Mouse (Mus musculus) hindbrain, embryonic 13.5 days (tissue): ENCODE results near the gene Prox1. TPM values are rescaled to one million over a fixed set of nuclear protein-coding genes. Genes with fewer than 3 reads are reported as not detected.

ENCODE experiments used
- ATAC-seq: fragments of 200-750 bp; cut with Nextera tagmentation; 2 replicates; pipeline ENCODE4 v1.8.0; 2017; ENCODE audit warnings: moderate TSS enrichment; ENCODE audit not compliant: low FRiP score
- H3K27ac ChIP-seq: fragments of 300-500 bp; sonication (generic); 2 replicates; pipeline ENCODE4 v1.5.1; 2015; ENCODE audit warnings: inconsistent platforms, mild to moderate bottlenecking, moderate library complexity
- H3K27me3 ChIP-seq: fragments of 300-500 bp; sonication (generic); 2 replicates; pipeline ENCODE4 v1.6.1; 2015; ENCODE audit warnings: mild to moderate bottlenecking, inconsistent platforms
- H3K36me3 ChIP-seq: fragments of 300-500 bp; sonication (generic); 2 replicates; pipeline ENCODE4 v1.6.1; 2015; ENCODE audit warnings: mild to moderate bottlenecking, inconsistent platforms
- H3K4me1 ChIP-seq: fragments of 300-500 bp; sonication (generic); replicated peaks from 2 replicates; pipeline ENCODE4 v1.6.1; 2015; ENCODE audit warnings: inconsistent platforms
- H3K4me2 ChIP-seq: fragments of 300-500 bp; sonication (generic); 2 replicates; pipeline ENCODE4 v1.6.1; 2015; ENCODE audit warnings: inconsistent platforms, mild to moderate bottlenecking, moderate library complexity
- H3K4me3 ChIP-seq: fragments of 300-500 bp; sonication (generic); 2 replicates; pipeline ENCODE4 v1.5.1; 2015; ENCODE audit warnings: mild to moderate bottlenecking, inconsistent platforms
- H3K9ac ChIP-seq: fragments of 300-500 bp; sonication (generic); 2 replicates; pipeline ENCODE4 v1.6.1; 2015; ENCODE audit warnings: mild to moderate bottlenecking, inconsistent platforms
- H3K9me3 ChIP-seq: fragments of 300-500 bp; sonication (generic); 2 replicates; pipeline ENCODE4 v1.6.1; 2016; ENCODE audit warnings: inconsistent platforms
- WGBS: fragments of 180-500 bp; shearing (Covaris S2); methylation state at CpG from one replicate; pipeline ENCODE4 v1.1.7; 2015; 5-methylcytosine and 5-hydroxymethylcytosine counted together
- polyA plus RNA-seq: library from polyadenylated mRNA; unstranded; fragments of >200 nt; fragmentation: Nextera tagmentation; extraction: Ambion mirVana; gene quantifications from 2 replicates; pipeline ENCODE4 v1.2.1, GENCODE M21; 2015

Prox1 gene
- polyA plus RNA-seq, 1 experiment from 2014 or later = 8.8 TPM

DNA sequence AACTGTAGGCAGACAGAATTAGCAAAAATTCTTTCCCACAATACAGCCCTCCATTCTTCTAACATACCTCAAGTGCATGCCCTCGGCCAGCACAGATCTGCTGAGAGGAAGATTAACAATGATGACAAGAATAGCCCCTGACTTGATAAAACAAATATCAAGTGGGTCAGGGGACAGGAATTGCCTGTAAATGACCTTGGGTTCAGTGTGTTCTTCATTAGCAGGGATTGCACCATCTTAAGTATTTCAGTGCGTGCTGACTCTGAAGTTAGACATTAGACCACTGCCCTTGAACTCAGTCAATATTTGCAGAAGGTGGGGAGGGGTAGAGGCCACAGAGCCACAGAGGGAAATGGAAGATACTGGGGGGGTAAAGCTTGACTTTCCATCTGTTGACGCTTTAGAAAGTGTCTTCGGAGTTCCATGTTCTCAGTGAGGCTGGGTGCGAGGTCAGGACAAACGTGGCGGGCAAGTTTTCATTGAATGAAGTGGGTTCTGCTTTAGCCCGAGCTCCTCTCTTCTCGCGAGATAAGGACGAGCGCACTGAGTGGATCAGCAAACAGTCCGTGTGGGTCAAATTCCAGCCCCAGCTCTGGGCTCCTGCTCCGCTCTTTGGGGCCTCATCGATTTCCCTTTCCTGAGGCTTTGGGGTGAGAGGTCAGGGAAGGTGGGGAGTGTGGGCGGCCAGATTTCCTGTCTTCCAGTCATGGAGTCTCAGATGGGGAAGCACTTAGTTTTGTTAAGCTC lies 63.7 kb downstream of the Prox1 start:
- H3K4me2 ChIP-seq = no peak overlapping the region
- WGBS = 84% methylated on average over 16 of the region's 16 CpGs
- H3K9ac ChIP-seq = no peak overlapping the region
- no peaks in the 10 kb centered on the region for H3K27me3 ChIP-seq
- peaks cover 8% of the 10 kb centered on the region; the same call in 1 of the 2 replicates for H3K9me3 ChIP-seq
- no peak overlapping the region for H3K27ac ChIP-seq
- ATAC-seq = no peak
- H3K4me1 ChIP-seq = no peaks in the 10 kb centered on the region
- no peaks in the 10 kb centered on the region for H3K36me3 ChIP-seq
- no peak overlapping the region for H3K4me3 ChIP-seq

GRCm38 (mm10) chr1:190106060-190106459 lies 64.5 kb downstream of the Prox1 start:
- ATAC-seq = no peak
- Histone ChIP-seq H3K36me3 (no peaks in the 10 kb centered on the region), H3K27ac (no peak overlapping the region), H3K9me3 (peaks cover 8% of the 10 kb centered on the region; the same call in 1 of the 2 replicates), H3K4me1 (no peaks in the 10 kb centered on the region), H3K27me3 (no peaks in the 10 kb centered on the region), H3K9ac (no peak overlapping the region), H3K4me3 (no peak overlapping the region), H3K4me2 (no peak overlapping the region)
- WGBS = 81% methylated on average over 5 of the region's 5 CpGs

DNA sequence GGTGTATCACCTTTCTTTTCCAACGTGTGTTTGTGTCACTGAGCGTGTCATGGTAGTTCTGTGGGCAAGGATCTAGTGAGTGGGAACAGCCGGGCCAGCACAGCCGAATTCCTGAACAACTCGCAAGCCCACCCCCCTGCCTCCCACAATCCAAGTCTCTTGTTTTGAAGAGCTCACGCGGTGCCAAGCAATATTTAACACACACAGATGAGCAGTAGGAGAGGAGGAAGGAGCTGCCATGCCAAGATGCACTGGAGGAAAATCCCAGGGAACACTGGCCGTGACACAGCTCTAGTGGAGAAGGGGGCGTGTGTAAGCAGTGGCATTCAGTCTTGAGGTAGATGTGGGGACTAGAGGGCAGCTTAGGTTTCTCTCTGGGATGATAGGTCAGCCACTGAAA lies 77.2 kb downstream of the Prox1 start:
- no peak overlapping the region for H3K4me3 ChIP-seq
- H3K4me2 ChIP-seq = no peak overlapping the region
- no peak overlapping the region for H3K27ac ChIP-seq
- no peak overlapping the region for H3K9ac ChIP-seq
- H3K36me3 ChIP-seq = no peaks in the 10 kb centered on the region
- no peak for ATAC-seq
- 82% methylated on average over 9 of the region's 9 CpGs for WGBS
- H3K27me3 ChIP-seq = no peaks in the 10 kb centered on the region
- H3K9me3 ChIP-seq = no peaks in the 10 kb centered on the region
- no peaks in the 10 kb centered on the region for H3K4me1 ChIP-seq

GRCm38 (mm10) chr1:190092076-190092475 lies 78.4 kb downstream of the Prox1 start:
- no peak overlapping the region for H3K4me2 ChIP-seq

DNA sequence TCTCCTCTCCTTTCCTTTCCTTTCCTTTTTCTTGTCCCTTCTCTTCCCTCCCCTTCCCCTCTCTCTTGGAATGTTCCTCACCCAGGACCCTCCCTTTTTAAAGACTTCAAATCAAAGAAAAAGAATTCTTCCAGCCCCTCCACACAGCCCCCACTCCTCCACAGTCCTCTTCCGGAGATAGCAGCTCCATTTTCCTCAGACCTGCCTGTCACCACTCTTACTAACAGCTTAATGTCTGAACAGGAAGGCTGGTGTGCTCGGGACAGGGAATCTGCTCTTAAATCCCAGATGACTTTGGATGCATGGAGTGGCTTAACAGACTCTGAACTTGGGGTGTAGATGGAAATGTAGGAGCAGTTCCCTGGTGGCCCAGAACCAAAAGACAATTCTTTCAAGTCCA lies 81.6 kb downstream of the Prox1 start:
- H3K9me3 ChIP-seq = no peaks in the 10 kb centered on the region
- H3K4me1 ChIP-seq = no peaks in the 10 kb centered on the region
- no peak overlapping the region for H3K4me3 ChIP-seq
- no peak overlapping the region for H3K9ac ChIP-seq
- H3K27me3 ChIP-seq = no peaks in the 10 kb centered on the region
- ATAC-seq = no peak
- H3K4me2 ChIP-seq = no peak overlapping the region
- no peak overlapping the region for H3K27ac ChIP-seq
- WGBS = 59% methylated on average over 2 of the region's 2 CpGs
- H3K36me3 ChIP-seq = no peaks in the 10 kb centered on the region

More at GRCm38 (mm10) chr1:190092076-190092475, 78.4 kb downstream of the Prox1 start:
- H3K9me3 ChIP-seq = no peaks in the 10 kb centered on the region
- ATAC-seq = no peak
- no peaks in the 10 kb centered on the region for H3K36me3 ChIP-seq
- H3K4me3 ChIP-seq = no peak overlapping the region
- 90% methylated on average over 7 of the region's 7 CpGs for WGBS
- H3K9ac ChIP-seq = no peak overlapping the region
- no peaks in the 10 kb centered on the region for H3K4me1 ChIP-seq
- H3K27ac ChIP-seq = no peak overlapping the region
- no peaks in the 10 kb centered on the region for H3K27me3 ChIP-seq

- 93% methylated on average over 7 of the region's 7 CpGs for WGBS
- no peak for ATAC-seq
- no peaks in the 10 kb centered on the region for H3K9me3 ChIP-seq
- H3K4me2 ChIP-seq = no peak overlapping the region
- H3K27ac ChIP-seq = no peak overlapping the region
- no peaks in the 10 kb centered on the region for H3K27me3 ChIP-seq
- peaks cover 4% of the 10 kb centered on the region; the same call in 1 of the 2 replicates for H3K4me1 ChIP-seq
- H3K9ac ChIP-seq = no peak overlapping the region
- H3K36me3 ChIP-seq = no peaks in the 10 kb centered on the region
- no peak overlapping the region for H3K4me3 ChIP-seq
Measured at GRCm38 (mm10) chr1:190085703-190086102, 84.8 kb downstream of the Prox1 start.

DNA sequence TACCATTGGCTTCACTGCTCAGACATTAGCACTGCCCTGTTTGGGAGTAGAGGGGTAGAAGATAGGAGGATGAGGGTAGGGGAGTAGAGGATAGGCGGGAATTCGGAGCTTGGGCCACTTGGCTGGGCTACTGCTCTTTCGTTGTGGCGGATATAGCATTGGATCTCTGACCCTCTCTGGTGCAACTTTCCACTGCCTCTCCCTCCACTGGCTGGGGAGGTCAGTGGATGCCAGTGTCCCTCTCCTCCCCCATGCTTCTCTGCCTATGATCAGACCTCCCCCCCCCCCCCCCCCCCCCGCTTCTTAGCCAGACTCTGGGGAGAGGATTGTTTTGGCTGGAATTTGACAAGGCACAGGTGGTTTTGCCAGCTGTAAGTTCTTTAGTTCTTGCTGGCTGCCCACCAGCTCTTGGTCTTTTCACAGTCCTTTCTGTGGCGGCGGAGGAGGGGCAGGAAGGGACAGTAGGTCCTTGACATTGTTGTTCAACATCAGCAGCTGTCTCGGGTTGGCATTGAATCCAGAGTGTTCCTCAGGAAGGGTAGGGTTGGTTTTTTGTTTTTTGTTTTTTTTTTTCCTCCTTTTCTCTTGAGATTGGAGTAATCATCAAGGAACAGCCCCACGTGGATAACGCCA lies 90.8 kb downstream of the Prox1 start:
- no peaks in the 10 kb centered on the region for H3K9me3 ChIP-seq
- H3K27me3 ChIP-seq = no peaks in the 10 kb centered on the region
- no peak overlapping the region for H3K4me2 ChIP-seq
- WGBS = 88% methylated on average over 9 of the region's 10 CpGs
- no peak overlapping the region for H3K27ac ChIP-seq
- ATAC-seq = no peak
- H3K9ac ChIP-seq = no peak overlapping the region
- H3K4me1 ChIP-seq = peaks cover 4% of the 10 kb centered on the region; the same call in 1 of the 2 replicates
- no peaks in the 10 kb centered on the region for H3K36me3 ChIP-seq
- no peak overlapping the region for H3K4me3 ChIP-seq

DNA sequence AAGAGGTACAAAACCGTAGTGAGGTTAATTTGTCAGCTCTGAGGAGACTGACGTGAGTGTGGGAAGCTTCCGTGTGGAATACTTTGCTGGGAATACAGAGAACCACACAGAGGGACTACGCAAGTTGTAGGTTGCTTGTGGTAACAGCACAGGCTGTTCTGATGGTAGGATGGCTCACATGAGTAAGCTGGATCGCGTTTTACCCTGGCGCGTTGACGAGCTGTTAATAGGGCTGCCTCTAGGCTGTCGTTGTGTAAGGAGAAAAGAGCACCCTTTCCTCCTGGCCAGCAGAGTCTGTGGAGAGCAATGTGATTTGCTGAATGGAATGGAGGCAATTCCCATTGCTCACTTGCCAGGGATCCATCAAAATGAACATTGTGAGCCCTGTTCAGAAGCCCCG lies 93.9 kb downstream of the Prox1 start:
- 84% methylated on average over 11 of the region's 11 CpGs for WGBS
- no peaks in the 10 kb centered on the region for H3K36me3 ChIP-seq

More for the DNA sequence above, 93.9 kb downstream of the Prox1 start:
- Histone ChIP-seq H3K9me3 (no peaks in the 10 kb centered on the region), H3K4me1 (peaks cover 4% of the 10 kb centered on the region; the same call in 1 of the 2 replicates), H3K27me3 (no peaks in the 10 kb centered on the region), H3K27ac (no peak overlapping the region), H3K4me2 (no peak overlapping the region), H3K4me3 (no peak overlapping the region), H3K9ac (no peak overlapping the region)
- no peak for ATAC-seq

Other genes with a start within 250 kb of the Prox1 start
- gene Smyd2, start 248.4 kb downstream of the Prox1 start, polyA plus RNA-seq = 53.6 and 56.1 TPM in 2 replicates